Mouse (Mus musculus) lung, embryonic 15.5 days (tissue): ENCODE measurements around the gene Prrg2. TPM values are rescaled to one million over a fixed set of nuclear protein-coding genes. Genes with fewer than 3 reads are reported as not detected.
"Not testable (repeated sequence)": the region's sequence is repeated elsewhere in the genome, so short reads cannot be mapped to it uniquely, and the experiment has no call there.

Source experiments
- ATAC-seq: fragments of 200-750 bp; cut with Nextera tagmentation; 2 replicates; pipeline ENCODE4 v1.8.0; 2017; ENCODE audit warnings: moderate number of reproducible peaks, borderline replicate concordance; ENCODE audit not compliant: low FRiP score, low TSS enrichment; ENCODE audit errors: extremely low read depth
- H3K27ac ChIP-seq: fragments of 300-500 bp; sonication (generic); 2 replicates; pipeline ENCODE4 v1.5.1; 2015; ENCODE audit warnings: moderate library complexity, mild to moderate bottlenecking, inconsistent platforms
- H3K27me3 ChIP-seq: fragments of 300-500 bp; sonication (generic); 2 replicates; pipeline ENCODE4 v1.6.1; 2015; ENCODE audit warnings: inconsistent platforms
- H3K36me3 ChIP-seq: fragments of 300-500 bp; sonication (generic); 2 replicates; pipeline ENCODE4 v1.6.1; 2015; ENCODE audit warnings: inconsistent platforms
- H3K4me1 ChIP-seq: fragments of 300-500 bp; sonication (generic); 2 replicates; pipeline ENCODE4 v1.6.1; 2015; ENCODE audit warnings: inconsistent platforms
- H3K4me2 ChIP-seq: fragments of 300-500 bp; sonication (generic); 2 replicates; pipeline ENCODE4 v1.6.1; 2015; ENCODE audit warnings: inconsistent platforms, mild to moderate bottlenecking, moderate library complexity
- H3K4me3 ChIP-seq: fragments of 300-500 bp; sonication (generic); 2 replicates; pipeline ENCODE4 v1.5.1; 2015; ENCODE audit warnings: mild to moderate bottlenecking, inconsistent platforms
- H3K9ac ChIP-seq: fragments of 300-500 bp; sonication (generic); 2 replicates; pipeline ENCODE4 v1.6.1; 2015; ENCODE audit warnings: inconsistent platforms
- H3K9me3 ChIP-seq: fragments of 300-500 bp; sonication (generic); 2 replicates; pipeline ENCODE4 v1.6.1; 2016; ENCODE audit warnings: inconsistent platforms
- WGBS: fragments of 180-500 bp; shearing (Covaris S2); methylation state at CpG from one replicate; pipeline ENCODE4 v1.1.7; 2015; 5-methylcytosine and 5-hydroxymethylcytosine counted together
- polyA plus RNA-seq: library from polyadenylated mRNA; unstranded; fragments of >200 nt; fragmentation: Nextera tagmentation; extraction: Ambion mirVana; gene quantifications from 2 replicates; pipeline ENCODE4 v1.2.1, GENCODE M21; 2015

The Prrg2 gene
- polyA plus RNA-seq, 1 experiment from 2014 or later, result 23.1 TPM

DNA sequence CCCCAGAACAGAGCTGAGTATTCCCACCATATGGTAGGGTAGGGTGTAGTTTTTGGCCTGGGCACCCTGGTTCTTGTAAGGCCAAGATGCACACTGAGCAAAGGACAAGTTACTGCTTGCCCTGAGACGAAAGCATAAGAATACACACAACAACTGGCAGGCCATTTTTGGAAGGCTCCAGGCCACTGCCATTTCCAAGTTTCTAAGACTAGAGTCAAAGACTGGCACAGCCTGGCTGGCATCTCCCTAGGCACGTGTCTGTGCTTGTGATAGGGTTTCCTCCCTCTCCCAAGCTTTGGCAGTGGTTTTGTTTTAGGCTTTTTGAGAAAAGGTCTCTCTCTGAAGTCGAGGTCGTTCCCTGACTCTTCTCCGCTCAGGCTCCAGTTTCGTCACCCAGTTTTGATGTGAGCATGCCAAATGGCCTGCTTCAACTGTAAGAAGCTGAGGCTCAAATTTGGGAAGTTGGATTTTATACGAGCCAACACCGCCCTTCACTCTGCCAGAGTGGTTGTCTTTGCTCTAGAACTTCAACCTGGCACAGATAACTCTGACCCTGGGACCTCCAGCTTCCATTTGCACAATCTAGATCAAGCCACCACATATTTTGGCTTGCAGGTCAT, 36.8 kb downstream of the Prrg2 start:
- H3K4me1 ChIP-seq, result no peaks in the 10 kb centered on the region
- H3K4me3 ChIP-seq, result no peak overlapping the region
- no peaks in the 10 kb centered on the region for H3K9me3 ChIP-seq
- H3K27ac ChIP-seq, result no peak overlapping the region
- no peak for ATAC-seq
- no peak overlapping the region for H3K9ac ChIP-seq
- WGBS, result 73% methylated on average over 8 of the region's 8 CpGs
- 0 out of 2 replicates have a peak, but pooled peaks cover under 1% of the 10 kb centered on the region for H3K27me3 ChIP-seq
- no peak overlapping the region for H3K4me2 ChIP-seq
- peaks cover 35% of the 10 kb centered on the region for H3K36me3 ChIP-seq

DNA sequence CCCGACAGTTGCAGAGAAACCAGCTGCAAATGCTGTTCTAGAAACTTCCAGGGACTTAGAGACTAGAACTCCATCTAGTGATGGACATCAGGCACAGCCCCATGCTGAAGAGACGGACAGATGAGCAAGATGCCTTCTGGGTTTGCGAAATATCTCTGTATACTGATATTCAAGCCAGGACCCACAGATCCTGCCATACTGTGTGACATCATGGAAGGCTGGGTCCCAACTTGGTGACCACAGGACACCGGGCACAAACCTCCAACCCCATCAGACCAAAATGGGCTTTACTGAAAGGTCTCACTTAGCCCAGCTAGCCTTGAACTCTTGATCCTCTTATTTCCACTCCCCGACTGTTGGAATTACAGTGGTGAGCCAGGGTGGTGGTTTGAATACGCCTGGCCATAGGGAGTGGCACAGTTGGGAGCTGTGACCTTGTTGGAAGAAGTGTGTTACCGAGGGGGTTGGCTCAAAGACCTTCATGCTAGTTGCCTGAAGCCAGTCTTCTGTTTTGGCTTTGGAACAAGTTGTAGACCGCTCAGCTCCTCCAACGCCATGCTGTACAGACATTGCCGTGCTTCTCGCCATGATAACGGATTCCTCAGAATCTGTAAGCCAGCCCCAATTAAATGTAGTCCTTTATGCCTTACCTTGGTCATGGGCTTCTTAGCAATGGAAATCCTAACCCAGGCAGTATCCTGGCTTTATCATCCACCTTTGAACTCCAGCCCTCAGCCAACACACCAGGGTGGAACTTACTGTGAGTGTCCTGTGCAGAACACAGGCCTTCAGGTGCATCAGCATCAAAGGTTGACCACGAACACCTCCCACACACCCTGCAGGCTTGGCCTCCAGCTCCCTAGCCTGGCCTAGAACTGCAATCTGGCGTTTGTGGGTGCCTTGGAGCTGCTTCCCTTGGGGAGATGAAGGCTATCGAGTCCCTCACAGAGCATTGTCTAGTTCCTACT, 37.9 kb downstream of the Prrg2 start:
- Histone ChIP-seq H3K27me3 (0 out of 2 replicates have a peak, but pooled peaks cover 5% of the 10 kb centered on the region), H3K9me3 (no peaks in the 10 kb centered on the region), H3K9ac (no peak overlapping the region), H3K4me3 (no peak overlapping the region), H3K36me3 (peaks cover 24% of the 10 kb centered on the region), H3K4me1 (0 out of 2 replicates have a peak, but pooled peaks cover 5% of the 10 kb centered on the region), H3K27ac (no peak overlapping the region), H3K4me2 (no peak overlapping the region)
- no peak for ATAC-seq
- 81% methylated on average over 15 of the region's 15 CpGs for WGBS

DNA sequence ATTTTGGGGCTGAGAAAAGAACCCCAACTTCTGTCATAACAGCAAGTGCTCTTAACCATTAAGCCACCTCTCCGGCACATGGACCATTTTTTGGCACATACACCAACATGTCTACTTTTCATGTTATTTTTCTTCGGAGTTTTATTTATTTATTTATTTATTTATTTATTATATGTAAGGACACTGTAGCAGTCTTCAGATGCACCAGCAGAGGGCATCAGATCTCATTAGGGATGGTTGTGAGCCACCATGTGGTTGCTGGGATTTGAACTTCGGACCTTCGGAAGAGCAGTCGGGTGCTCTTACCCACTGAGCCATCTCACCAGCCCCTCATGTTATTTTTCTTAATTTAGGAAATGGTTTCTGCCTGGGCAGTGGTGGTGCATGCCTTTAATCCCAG, 38.8 kb downstream of the Prrg2 start:
- 69% methylated on average over 5 of the region's 5 CpGs for WGBS

DNA sequence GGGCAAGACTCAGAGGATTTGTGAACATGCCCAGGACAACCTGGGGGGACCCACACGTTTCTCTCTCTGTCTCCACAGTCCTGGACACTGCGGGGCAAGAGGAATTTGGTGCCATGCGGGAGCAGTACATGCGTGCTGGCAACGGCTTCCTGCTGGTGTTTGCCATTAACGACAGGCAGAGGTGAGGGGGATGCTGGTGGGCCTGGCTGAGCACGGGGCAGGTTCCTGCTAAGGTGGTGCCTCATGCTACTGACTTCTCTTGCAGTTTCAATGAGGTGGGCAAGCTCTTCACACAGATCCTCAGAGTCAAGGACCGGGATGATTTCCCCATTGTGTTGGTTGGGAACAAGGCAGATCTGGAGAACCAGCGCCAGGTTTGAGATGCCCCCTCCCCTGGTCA, 42.3 kb downstream of the Prrg2 start:
- Histone ChIP-seq H3K4me3 (no peak overlapping the region), H3K4me1 (peaks cover 20% of the 10 kb centered on the region), H3K27ac (no peak overlapping the region), H3K9ac (no peak overlapping the region), H3K4me2 (no peak overlapping the region), H3K27me3 (0 out of 2 replicates have a peak, but pooled peaks cover 5% of the 10 kb centered on the region), H3K36me3 (no peaks in the 10 kb centered on the region), H3K9me3 (no peaks in the 10 kb centered on the region)
- 60% methylated on average over 9 of the region's 9 CpGs for WGBS
- ATAC-seq, result no peak

More for the DNA sequence above, 38.8 kb downstream of the Prrg2 start:
- not testable (repeated sequence) for H3K9me3 ChIP-seq, H3K27me3 ChIP-seq, H3K27ac ChIP-seq, H3K4me3 ChIP-seq, ATAC-seq, H3K4me2 ChIP-seq, H3K9ac ChIP-seq
- H3K4me1 ChIP-seq, result peaks cover 13% of the 10 kb centered on the region
- peaks cover 16% of the 10 kb centered on the region for H3K36me3 ChIP-seq

DNA sequence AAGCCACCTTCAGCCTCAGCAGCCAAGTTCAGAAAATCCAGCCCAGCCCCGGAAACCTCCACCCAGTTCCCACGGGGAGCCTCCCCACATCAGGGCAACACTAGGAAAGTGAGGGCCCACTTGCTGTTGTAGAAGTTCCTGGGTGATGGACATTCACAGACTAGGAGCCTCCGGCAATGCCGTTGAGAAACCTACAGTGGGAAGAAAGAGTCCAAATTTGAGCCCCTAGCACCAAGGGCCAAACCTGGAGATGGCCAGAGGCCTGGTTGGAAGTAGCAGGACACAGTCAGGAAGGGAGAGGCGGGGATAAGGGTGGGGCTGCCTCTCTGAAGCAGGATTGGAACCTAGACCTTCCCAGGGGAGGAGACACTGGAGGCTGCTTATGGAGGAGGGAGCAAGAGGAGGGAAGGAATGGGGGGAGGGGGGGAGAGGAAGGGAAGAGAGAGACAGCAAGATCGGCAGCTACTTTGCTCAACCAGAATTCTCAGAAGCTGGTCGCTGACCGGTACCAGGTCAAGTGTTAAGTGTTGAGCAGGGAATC, 43.4 kb downstream of the Prrg2 start:
- WGBS, result 20% methylated on average over 8 of the region's 8 CpGs
- Histone ChIP-seq H3K36me3 (no peaks in the 10 kb centered on the region), H3K9me3 (no peaks in the 10 kb centered on the region), H3K27me3 (0 out of 2 replicates have a peak, but pooled peaks cover 5% of the 10 kb centered on the region), H3K27ac (peak overlapping the region; percentile 100), H3K4me1 (peaks cover 29% of the 10 kb centered on the region), H3K9ac (peak overlapping the region; percentile 8; the same call in 1 of the 2 replicates), H3K4me3 (peak overlapping the region; percentile 98), H3K4me2 (peak overlapping the region; percentile 87)
- no peak for ATAC-seq

DNA sequence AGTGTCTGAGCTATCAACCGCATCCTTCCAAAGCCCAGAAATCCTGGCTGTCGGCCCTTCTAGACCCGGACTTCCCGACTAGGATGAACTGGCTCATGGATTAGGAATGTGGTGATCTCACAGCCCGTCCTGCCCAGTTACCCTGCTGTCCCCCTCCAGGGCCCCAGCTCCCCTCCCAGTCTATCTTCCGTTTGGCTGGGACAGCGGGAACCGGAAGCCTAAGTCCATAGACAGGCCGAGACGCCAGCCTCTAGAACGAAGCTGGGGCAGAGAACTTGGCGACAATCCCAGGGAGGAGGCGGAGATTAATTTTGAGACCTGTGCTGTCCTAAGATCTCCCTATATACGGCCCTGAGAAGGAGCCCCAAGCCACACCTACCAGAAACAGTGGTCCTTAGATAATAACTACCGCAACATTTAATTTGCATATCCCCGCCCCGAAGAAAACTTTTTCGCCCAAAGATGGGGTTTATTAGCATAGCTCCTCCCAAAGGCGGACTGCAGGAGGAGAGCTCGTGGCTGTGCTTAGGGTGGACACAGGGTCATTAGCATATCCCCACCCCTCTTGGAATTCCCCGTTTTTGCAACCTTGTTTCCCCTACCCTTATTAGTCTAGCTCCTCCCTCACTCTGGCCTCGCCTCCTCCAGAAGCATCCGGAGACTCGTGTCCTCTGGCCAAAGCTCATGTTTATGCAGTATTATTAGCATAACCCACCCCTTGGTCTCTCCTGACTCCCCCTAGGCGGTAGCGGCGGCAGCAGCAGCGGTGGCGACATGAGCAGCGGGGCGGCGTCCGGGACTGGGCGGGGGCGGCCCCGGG, 45.0 kb downstream of the Prrg2 start, which contains the start of gene Rras:
Gene Rras, plus strand, starts transcription at position 720 of the 820 bp plus-strand sequence.
- no peaks in the 10 kb centered on the region for H3K9me3 ChIP-seq
- H3K27me3 ChIP-seq, result 0 out of 2 replicates have a peak, but pooled peaks cover 5% of the 10 kb centered on the region
- peaks cover 35% of the 10 kb centered on the region for H3K4me1 ChIP-seq
- WGBS, result under 1% methylated on average over 35 of the region's 36 CpGs
- H3K4me2 ChIP-seq, result peak within 1 kb of the TSS; percentile 87
- H3K27ac ChIP-seq, result peak within 1 kb of the TSS; percentile 100
- peak; percentile 92 for ATAC-seq
- H3K36me3 ChIP-seq, result peaks cover 14% of the 10 kb centered on the region
- H3K4me3 ChIP-seq, result peak within 1 kb of the TSS; percentile 98
- peak within 1 kb of the TSS; percentile 68 for H3K9ac ChIP-seq

DNA sequence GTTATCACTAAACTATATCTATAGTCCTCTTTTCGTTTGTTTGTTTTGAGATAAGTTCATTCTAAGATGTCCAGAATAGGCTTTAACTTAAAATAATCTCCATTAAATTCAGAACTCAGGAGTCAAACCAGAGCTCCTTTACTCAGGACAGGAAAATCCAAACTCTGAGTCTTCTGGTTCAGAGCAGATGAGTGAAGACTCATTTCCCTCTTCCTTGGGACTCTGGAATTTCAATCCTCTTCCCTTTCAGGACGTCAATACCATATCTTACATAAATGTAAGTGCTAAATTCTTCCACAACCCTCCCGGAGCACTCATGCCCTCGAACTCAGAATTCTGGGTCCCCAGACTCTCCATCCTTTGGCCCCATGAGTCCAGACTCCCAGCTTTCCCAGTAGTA, 45.7 kb downstream of the Prrg2 start:
- Histone ChIP-seq H3K4me1 (peaks cover 35% of the 10 kb centered on the region), H3K27me3 (0 out of 2 replicates have a peak, but pooled peaks cover 5% of the 10 kb centered on the region), H3K4me2 (peak overlapping the region; percentile 87), H3K4me3 (peak overlapping the region; percentile 98), H3K9ac (peak overlapping the region; percentile 57), H3K9me3 (no peaks in the 10 kb centered on the region), H3K27ac (peak overlapping the region; percentile 100), H3K36me3 (peaks cover 21% of the 10 kb centered on the region)
- under 1% methylated on average over 4 of the region's 4 CpGs for WGBS
- no peak for ATAC-seq

DNA sequence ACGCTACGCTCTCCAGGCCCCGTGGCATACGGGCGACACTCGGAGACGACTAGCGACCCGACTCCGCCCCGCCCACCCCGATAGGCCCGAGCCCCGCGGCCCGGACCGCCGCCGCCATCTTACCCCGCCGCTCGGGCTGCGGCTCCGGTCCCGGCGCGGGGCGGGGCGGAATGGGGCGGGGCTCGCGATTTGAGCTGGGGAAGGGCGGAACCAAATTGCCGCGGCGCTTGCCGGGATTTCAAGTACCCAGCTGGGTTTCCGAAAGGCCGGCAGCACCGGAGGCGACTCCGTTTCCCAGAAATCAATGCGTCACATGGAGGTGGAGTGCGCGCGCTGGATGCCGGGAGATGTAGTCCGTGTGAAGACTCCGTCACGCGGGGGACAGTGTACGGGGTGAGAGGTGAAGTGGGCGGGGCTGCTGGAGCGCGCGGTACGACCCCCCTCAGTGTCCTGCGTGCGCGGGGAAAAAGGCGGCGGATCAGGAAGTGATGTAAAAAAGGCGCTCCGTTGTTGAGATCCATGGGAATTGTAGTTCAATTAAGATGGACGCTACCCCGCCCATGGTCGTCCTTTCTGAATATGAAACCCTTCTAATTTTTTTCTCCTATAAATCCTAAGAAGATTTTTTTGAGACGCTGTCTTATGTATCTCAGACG, 46.4 kb downstream of the Prrg2 start, which contains the start of gene Scaf1:
Gene Scaf1, minus strand, starts transcription at position 407 of the 656 bp plus-strand sequence.
- Histone ChIP-seq H3K27ac (peak within 1 kb of the TSS; percentile 100), H3K27me3 (0 out of 2 replicates have a peak, but pooled peaks cover 5% of the 10 kb centered on the region), H3K4me2 (peak within 1 kb of the TSS; percentile 87), H3K4me1 (peaks cover 35% of the 10 kb centered on the region), H3K9me3 (no peaks in the 10 kb centered on the region), H3K9ac (peak within 1 kb of the TSS; percentile 98), H3K36me3 (peaks cover 27% of the 10 kb centered on the region), H3K4me3 (peak within 1 kb of the TSS; percentile 98)
- peak; percentile 87 for ATAC-seq
- WGBS, result under 1% methylated on average over 69 of the region's 69 CpGs

DNA sequence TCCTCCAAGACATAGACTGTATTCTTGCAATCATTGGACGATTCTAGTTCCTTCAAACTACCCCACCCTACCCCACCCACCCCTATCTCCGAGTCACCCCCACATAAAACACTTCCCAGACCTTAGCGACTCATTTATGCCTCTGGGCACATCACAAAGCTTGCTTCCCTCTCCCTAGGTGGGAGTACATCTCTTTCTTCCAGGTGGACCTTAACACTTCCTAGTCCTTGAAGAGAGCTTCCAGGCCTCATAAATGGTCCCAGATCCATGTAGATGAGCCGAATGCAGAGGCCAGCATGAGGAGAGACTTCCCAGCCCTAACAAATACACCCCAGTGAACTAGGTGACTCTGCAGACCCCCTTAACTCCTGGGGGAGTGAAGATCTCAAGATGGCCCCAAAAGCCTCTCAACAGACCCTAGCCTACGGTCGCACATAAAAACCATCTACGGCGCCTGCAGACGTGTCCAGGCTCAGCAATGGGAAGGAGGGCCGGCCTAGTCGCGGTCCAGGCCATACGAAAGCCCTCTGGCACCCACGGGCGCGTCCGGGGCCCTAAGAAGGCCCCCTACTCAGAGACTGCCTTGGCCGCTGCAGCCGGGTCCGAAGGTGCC, 47.0 kb downstream of the Prrg2 start:
- H3K9ac ChIP-seq, result peak overlapping the region; percentile 98
- peak overlapping the region; percentile 98 for H3K4me3 ChIP-seq
- peak overlapping the region; percentile 100 for H3K27ac ChIP-seq
- ATAC-seq, result no peak
- H3K4me2 ChIP-seq, result peak overlapping the region; percentile 87
- under 1% methylated on average over 20 of the region's 20 CpGs for WGBS
- H3K9me3 ChIP-seq, result no peaks in the 10 kb centered on the region
- 0 out of 2 replicates have a peak, but pooled peaks cover 2% of the 10 kb centered on the region for H3K27me3 ChIP-seq
- H3K36me3 ChIP-seq, result peaks cover 32% of the 10 kb centered on the region
- H3K4me1 ChIP-seq, result peaks cover 35% of the 10 kb centered on the region

DNA sequence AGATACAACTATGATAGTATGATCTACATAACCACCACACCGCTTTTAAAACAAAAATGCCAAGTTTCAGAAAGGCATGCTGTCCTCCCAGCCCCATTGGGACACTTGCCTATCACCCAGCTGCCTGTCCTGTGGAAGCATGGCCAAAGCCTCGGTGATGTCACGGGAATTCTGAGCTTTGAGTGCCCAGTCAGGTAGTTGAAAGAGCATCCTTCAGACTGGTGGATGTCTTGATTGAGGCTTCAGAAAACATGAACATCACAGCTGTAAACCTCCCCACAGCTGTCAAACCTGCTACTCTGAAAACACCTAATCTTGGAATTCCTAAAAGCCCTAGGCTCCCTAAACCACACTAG, 48.4 kb downstream of the Prrg2 start:
- H3K36me3 ChIP-seq, result peaks cover 46% of the 10 kb centered on the region
- no peak for ATAC-seq
- no peaks in the 10 kb centered on the region for H3K9me3 ChIP-seq
- 89% methylated on average over 3 of the region's 3 CpGs for WGBS
- no peak overlapping the region for H3K4me3 ChIP-seq
- peaks cover 25% of the 10 kb centered on the region for H3K4me1 ChIP-seq
- H3K27ac ChIP-seq, result no peak overlapping the region
- no peak overlapping the region for H3K4me2 ChIP-seq
- no peak overlapping the region; the same call in 1 of the 2 replicates for H3K9ac ChIP-seq
- H3K27me3 ChIP-seq, result no peaks in the 10 kb centered on the region
